Mouse (Mus musculus) left cerebral cortex, adult 11 months (tissue): ENCODE measurements around the gene Agbl3.

Experiments used
- DNase-seq: peaks from one replicate; pipeline ENCODE4 v3.0.0; 2022; ENCODE audit warnings: low spot score

The Agbl3 gene

DNA sequence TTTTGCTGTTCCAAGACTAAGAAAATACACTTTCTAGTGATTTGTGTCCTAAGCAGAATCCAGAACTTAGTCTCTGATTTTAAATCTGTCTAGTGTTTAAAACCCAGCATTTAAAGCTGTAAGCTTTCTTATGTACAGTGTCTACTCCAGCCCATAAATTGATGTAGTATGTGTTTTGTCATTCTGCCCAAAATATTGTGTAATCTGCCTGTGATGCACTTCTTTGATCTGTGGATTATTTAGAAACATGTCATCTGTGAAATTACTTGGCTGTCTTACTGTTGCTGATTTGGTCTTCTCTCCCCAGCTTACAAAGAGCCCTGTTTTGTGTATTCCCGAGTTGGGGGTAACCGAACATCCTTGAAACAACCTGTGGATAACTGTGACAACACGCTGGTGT, 17.7 kb downstream of the Agbl3 start:
- no peak for DNase-seq

DNA sequence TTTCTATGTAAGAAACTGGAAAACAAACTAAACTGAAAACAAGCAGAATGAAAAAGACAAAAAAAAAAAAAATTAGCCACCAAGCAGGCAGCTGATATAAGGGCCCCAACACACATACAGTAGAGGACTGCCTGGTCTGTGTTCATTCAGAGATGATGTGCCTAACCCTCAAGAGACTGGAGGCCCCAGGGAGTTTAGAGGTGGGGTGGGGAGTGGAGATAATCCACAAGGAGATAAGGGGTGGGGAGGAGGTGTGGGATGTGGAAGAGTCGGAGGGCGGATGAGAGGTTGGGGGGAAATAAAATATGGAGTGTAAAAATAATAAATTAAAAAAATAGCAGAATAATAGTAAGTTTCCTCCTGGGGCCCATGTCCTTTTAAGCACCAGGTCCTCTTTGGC, 25.4 kb downstream of the Agbl3 start:
- no peak for DNase-seq

DNA sequence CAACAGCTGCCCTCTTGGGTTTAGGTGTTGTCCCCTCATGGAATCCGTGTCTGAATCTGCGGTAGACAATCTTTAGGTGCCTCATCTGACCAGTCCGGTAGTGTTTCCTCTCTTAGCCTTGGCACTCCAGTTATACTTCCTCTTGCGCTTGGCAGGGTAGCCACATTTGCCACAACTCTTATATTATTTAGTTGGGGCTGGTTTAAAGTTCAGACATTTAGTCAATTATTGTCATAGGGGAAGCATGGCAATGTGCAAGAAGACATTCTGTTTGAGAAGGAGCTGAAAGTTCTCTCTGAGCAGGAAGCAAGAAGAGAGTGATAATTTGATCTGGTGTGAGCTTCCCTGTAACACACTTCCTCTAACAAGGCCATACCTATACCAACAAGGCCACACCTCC, 30.4 kb downstream of the Agbl3 start:
- DNase-seq: no peak

DNA sequence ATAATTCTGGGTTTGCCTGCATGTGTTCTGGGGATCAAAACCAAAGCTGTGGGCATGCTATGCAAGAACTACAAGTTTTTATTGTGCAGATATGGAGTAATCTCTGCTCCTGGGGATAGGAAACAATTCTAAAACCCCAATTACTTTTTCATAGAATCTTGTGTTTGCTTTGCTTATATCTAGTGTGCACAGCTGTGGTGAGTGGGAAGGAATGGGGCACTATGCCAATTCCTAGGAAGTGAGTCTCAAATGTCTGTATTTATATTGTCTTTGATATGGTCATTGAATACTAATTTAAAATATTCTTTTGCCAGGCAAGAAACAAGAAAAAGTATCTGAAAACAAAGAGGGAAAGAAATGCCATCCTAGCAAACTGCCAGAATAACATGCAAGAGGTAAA, 44.2 kb downstream of the Agbl3 start:
- peak; percentile 7 for DNase-seq

DNA sequence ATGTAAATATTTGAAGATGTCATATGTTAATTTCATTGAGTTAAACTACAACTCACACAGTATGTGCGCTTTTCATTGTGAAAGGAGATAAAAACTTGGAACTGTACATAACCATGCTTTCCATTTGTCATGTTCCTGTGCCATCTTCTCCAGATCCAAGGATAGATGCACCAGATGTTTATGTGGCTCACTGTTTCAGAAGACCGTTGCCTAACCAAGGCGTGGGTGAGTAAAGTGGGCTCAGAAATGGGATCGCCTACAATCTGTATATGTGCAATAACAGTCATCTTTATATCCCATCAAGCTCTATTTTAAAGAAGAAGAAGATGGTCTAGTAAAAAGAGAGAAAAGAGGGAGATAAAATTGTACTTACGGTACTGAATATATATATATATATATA, 52.1 kb downstream of the Agbl3 start:
- DNase-seq: peak; percentile 18

DNA sequence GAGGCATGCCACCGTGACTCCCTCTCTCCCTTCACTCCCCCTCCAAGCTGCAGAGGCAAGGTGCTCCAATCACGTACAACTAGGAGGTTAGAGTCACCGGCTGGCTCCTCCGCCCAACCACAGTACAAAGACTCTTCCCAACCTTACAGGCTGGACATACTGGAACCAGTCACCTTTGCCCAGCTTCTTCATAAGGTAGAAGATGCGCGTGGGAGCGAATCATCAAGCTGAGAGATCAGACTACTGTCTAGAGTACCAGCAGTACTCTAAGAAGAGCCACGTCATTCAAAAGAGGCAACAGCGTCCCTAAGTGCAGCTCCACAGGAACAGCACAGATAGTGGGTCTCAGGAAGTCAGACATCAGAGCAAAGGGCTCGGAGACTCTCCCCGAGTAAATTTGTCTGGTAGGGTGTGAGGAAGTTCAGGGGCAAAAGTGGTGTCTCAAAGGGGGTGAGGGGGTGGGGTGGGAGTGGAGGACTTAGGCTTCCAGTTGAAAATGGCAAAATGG, 81.4 kb downstream of the Agbl3 start:
- no peak for DNase-seq

DNA sequence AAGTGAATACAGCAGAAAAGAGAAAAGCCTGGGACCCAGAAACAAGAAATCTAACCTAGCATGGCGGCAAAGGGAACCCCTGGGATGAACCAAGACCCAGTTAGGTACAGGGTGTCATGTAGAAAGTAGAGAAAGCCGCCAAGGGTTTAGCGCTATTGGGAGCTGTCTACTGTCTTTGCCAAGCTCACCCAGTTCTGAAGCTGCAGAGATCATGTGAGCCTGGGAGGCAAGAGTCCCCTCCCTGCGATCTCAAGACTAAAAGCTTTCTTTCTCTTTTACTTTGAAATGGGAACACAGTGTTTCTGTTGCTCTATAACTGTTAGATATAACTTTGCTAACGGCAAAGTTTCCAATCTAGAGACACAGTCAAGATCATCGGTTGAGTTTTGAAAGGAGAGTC, 82.1 kb downstream of the Agbl3 start:
- no peak for DNase-seq

DNA sequence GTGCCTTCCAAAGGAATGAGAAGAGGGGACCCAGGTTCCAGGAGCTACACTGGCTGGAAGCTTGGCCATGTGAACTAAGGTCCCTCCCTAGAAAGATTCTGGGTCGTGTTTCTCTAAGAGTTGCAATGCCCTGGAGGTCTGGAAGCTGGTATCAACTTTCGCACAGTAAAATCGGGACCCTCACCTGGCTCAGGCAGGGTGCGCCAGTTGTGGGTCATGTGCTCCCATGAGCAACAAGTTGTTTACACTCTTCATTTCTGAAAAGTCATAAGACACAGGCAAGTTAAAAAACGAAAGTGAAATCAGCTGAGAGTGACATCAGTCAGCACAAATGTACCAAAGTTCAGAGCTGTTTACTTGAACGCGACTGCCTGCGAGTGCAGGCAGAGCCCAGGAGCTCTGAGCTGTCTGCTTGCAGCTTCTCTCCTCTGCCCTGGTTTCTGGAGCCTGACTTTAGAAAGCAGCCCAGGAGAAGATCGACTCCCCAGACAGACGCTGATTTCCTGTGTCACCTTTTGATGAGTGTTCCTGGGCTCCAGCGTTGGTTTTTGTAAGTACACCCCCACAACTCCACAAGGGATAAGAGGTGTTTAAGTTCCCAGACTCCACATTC, 82.7 kb downstream of the Agbl3 start, which contains the start of gene Tmem140:
Gene Tmem140, plus strand, starts transcription at position 356 of the 613 bp plus-strand sequence.
- no peak for DNase-seq

DNA sequence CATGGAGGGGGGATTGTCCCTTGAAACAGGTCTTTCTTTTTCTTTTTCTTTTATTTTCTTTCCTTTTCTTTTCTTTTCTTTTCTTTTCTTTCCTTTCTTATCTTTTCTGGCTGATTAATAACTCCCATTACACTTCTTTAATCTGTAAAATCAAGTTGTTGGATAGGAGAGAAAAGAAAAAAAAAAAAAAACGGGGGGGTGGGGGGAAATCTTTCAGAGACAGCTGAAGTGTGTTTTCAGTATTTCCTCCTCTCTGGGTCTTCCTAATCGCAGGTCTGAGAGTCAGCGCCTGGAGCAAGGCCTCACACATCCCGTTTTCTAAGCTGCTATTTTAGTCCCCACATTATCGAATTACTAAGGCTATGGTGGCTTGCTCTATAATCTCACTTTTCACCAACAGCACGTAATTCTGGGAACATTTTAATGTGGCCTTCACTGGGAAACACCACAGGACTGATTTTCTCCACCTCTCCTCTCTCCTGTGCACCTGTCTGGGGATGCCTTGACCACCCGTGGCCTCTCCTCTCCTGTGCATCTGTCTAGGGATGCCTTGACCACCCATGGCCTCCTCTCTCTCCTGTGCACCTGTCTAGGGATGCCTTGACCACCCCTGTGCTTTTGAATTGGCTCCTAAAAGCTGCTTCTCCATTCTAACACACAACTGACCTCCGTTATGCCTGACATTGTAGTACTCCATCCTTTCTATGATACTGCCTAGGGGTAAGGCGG, 83.7 kb downstream of the Agbl3 start:
- DNase-seq: no peak

DNA sequence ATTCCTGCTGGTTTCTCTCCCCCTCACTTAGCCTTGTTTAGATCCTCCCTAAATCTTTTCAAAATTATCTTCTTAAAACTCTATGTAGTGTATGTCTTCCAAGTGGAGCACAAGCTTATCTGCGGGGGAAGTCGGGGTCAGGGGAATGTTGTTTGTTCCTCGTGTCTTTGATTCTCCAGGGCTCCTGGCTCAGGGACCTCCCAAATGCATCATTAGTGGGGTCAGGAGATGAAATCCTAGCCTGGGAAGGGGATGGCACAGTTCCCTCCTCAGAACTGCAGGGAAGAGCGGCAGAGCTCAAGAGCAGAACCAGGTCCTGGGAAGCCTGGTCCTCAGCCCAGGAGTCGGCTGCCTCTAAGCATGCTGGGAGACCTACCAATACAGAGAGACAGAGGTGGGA, 85.0 kb downstream of the Agbl3 start:
- DNase-seq: no peak

DNA sequence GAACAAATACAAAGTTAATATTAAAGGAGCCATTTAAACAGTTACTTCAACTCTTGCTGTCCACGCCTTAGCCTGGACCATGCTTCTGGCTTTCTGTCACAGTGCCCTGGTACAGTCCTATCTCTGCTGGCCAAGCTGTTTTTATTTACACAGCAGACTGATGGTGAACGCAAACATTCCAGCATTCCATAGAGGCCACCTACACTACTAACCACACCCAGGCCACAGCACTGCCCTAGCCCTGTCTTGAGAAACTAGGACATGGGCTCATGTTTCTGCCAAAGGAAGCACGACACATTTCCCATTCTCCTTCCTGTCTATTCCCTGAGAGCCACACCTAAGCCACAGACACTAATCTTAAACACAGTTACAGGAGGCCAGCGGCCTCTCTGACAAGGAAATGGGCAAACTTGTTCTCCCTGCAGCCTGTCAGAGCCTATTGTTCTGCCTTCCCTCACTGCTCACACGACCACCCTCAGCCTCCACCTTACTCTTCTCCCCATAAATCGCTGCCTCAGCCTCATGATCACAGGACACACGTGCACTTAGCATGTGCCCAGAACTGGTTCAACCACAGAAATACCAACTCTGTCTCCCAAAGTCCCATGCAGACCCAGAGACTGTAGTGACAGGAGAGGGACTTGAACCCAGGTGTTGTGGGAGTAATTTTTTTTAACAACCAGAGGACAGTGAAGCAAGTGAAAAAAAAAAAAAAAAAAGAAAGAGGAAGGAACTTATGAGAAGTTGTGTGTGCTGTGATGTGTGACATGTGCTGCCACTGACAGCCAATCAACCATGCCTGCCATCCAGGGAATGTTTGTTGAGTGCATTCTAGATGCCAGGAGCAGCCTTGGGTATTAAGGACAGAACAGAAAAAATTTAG, 85.7 kb downstream of the Agbl3 start:
- no peak for DNase-seq

DNA sequence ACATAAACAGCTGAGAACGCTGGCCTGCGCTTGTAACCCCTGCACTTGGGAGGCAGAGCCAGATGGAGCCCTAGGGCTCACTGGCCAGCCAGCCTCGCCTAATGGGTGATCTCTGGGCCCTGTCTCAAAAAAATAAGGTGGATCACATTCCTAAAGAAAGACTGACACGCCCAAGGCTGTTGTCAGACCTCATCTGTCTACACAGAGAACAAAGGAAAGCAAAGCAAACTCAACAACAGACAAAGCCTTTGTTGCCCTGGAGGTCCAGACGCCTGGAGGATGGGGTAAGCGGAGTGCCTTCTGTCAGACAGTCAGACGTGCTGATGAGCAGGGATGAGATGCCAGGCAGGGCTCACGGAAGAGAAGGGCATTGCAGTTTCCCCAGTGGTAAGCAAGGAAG, 86.6 kb downstream of the Agbl3 start:
- DNase-seq: no peak

DNA sequence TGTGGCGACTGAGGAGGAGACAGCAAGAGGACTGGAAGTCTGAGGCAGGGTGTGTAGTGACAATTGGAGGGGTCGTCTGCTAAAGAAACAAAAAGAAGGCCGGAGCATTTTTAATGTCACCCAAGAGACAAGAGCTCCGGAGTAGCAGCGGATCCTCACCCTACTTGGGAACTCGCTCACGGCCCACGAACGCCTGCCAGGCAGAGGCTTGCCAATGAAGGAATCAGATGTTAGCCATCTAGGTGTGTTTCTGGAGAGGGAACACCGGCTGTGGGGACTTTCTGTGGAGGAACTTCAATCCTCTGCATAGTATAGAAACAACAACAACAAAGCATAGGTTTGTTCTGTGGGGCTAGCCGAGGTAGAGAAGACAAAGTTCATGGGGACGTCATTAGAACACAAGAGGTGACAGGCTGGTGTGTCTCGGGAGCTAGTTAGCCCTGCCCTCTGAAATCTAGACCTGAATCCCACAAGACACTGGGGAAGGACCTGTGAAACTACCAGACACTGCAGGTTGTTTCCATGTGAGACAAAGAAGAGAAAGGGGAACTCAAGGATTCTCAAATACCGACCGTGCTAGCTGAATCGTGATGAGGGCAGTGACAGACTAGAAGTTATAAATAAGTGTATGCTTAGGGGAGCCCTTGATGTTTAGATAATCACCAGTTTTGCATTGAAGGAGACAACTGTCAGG, 87.2 kb downstream of the Agbl3 start:
- DNase-seq: no peak

DNA sequence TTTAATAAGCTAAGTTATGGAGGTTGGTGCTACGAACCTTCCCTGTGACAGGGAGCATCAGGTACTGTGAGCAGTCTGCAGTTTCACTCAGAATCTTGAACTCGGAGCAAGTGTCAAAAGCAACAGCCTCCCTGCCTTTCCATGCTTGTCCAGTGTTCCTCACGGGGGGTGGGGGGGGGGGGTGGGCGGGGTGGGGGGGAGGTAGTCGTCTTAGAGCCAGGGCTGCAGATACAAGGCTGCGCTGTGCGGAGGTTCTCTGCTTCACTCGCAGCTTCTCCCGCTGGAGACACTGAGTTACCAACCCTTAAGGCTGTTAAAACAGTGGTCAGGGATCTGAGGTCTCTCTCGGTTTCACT, 87.7 kb downstream of the Agbl3 start:
- no peak for DNase-seq

DNA sequence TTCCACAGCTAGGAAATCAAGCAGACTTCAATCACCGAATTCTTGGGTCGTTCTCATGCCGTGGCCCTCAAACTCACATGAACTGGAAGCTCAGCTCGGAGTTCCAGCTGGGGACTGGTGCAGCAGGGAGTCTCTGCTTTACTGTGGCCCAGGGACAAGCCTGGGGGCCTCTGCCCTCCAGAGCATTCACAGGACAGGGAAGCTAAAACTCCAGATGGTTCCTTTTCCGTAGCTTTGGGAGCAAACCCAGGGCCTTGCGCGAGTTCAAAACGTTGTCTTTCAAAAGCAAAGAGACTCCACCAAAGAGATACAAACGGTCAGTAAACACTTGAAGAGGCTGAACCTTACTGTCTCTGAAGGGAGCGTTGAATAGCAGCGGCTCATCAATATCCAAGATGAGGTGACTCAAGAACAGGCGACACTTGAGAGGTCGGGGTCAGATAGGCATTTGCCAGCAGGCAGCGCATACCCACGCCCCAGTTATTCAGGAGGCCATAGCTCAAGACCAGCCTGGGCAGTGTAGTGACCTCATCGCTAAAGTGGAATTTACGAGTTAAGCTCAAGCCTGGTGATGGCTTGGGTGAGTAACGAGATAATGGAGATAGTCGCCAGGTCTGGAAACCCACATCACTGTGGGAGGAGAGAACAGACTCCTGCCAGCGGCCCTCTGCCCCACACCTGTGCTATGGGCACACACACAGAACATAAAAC, 88.4 kb downstream of the Agbl3 start:
- DNase-seq: no peak

DNA sequence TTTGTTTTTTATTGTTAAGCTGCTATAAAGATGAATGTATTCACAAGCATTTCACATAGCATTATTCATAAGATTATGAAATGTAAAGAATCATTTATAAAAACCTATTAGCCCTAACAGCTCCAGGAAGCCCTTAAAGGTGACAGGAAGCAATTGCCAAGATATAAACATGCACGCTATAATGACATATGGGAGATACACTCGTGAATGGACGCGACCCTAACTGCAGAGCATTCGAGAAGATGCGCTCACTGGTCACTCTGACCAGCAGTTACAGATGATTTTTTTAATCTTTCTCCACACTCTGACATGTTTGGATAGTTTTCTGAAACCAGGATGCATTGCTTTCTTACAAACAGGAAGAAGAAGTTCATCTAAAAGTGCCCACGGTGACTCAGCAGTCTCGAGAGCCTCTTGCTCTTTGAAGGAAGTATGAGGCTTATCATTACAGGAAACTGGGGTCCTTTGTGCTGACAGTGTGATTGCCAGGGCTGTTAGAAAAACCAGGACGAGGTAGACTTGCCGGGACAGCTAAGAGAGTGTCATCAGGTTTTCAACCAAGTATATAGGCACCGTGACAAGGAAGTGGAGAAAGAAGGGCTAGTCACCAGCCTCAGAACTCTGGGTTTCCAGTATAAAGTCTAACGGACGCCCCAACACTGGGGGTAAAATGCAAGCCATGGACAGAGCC, 89.1 kb downstream of the Agbl3 start:
- DNase-seq: no peak

DNA sequence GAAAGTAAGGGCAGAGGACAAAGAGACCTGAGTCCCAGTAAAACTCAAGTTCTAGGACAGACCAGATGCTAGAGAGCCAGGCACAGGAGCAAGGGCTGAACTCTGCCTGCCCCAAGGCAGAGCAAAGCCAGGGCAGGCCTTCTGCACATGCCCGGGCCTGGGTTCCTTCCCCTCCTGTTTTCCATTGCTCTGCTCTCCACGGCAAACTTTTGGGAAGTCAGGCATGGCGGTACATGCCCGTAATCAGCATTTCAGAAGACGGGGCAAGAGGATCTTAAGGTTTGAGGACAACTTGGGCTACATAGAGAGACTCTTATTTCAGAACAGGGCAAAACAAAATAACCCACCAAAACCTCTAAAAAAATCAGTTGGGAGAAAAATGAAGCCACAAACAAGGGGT, 89.9 kb downstream of the Agbl3 start:
- DNase-seq: no peak

DNA sequence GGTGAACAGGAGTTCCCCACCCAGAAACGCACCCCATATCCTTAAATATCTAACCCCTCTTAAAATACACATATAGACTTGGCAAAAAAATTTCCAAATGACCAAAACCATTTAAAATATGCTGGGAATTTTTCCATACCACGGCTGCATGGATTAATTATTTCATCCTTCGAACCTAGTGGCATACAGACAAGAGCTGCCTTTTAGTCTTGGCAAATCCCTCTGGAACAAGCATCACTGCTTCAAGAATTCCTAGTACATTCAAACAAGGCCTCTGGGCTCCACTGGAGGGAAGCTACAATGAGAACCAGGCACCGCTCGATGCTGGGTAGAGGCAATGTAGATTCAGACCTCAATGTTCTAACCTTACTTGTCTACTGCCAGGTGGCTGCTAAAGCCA, 90.5 kb downstream of the Agbl3 start:
- DNase-seq: no peak

DNA sequence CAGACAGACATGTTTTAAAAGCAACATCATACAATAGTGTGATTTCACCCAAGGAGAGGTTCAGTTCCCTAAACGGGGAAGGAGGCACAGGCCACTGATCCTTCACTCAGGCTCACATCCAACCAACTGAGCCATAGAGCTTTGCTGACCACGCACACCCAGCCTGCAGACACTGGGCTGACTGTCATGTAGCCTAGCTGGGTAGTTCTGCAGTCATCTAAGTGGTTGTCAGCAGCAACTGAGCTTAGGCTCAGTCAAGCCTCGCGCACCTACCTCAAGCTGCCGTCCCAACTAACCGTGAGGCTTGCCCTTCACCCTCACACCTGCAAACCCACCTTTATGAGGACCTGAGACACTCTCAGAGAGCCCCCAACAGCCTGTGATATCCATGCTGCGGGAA, 91.7 kb downstream of the Agbl3 start:
- no peak for DNase-seq

DNA sequence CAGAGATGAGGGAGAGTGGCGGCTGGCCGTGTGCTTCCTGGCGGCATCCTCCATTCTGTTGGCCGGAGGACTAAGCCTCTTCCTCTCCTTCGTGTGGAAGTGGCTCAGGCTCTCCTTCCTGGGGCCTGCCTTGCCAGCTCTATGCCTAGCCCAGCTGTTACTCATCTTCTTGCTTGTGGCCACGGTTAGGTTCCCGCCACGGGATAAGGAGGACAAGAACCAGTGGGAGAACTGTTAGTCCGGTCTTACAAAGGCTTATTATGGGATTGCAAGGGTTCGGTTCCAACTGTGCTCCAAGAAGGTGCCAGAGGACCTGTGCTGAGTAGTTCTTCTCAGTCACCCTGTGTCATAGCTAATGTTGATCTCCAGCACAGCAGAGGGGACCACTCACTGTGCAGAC, 92.6 kb downstream of the Agbl3 start:
- DNase-seq: no peak
